Mouse (Mus musculus) embryo, embryonic 11.5 days (tissue): ENCODE measurements at regions not wholly inside any gene's neighbourhood (a gene's known extent, or its start where the extent isn't known, plus 50 kb on each side); places are given as distances from the start of the nearest gene placed in this dataset.
"Not testable (repeated sequence)": the region's sequence is repeated elsewhere in the genome, so short reads cannot be mapped to it uniquely, and the experiment has no call there.

ENCODE experiments used
- DNase-seq: peaks from one replicate; pipeline ENCODE4 v3.0.0-alpha.2; 2012; ENCODE audit warnings: low read depth, low spot score

DNA sequence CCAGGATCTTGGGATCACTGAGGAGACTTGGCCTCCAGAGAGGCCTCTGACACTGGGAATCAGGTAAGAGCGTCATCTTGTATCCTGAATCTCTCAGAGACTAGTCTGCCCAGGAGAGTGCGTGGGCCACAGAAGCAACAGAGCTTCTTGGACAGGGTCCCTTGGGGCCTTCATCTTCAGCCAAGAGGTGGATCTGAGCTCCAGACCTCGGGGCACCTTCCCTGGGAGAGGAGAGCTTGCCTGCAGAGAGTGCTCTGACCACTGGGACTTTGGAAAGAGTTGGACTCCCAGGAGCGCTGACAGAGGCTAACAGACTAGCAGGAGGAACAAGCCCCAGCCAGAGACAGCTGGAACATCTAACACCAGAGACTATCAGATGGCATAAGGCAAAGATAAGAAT is 73.9 kb upstream of the Gm15319 start:
- not testable (repeated sequence) for DNase-seq

DNA sequence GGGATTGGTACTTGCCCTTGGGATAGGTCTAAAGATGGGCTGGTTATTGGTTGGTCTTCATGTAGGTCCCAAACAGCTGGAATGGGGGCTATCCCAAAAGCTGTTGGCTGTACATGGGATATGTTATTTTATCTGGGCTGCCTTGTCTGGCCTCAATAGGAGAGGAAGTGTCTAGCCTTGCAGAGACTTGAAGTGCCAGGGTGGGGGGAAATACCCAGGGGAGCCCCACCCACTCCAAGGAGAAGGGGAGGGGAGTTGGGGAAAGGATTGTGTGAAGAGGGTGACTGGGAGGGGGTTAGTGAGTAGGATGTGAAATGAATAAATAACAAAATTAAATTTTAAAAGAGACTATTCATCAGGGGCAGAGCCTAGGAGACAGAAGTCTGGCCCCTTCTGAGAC is 70.2 kb upstream of the Gm15319 start:
- DNase-seq, result not testable (repeated sequence)

DNA sequence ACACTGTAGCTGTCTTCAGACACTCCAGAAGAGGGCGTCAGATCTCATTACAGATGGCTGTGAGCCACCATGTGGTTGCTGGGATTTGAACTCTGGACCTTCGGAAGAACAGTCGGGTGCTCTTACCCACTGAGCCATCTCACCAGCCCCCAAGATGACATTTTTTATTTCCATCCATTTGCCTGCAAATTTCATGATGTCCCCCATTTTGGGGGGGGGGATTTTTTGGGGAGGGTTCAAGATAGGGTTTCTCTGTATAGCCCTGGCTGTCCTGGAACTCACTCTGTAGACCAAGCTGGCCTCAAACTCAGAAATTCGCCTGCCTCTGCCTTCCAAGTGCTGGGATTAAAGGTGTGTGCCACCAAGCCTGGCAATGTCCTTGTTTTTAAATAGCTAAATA is 66.5 kb upstream of the Gm15319 start:
- DNase-seq, result not testable (repeated sequence)

DNA sequence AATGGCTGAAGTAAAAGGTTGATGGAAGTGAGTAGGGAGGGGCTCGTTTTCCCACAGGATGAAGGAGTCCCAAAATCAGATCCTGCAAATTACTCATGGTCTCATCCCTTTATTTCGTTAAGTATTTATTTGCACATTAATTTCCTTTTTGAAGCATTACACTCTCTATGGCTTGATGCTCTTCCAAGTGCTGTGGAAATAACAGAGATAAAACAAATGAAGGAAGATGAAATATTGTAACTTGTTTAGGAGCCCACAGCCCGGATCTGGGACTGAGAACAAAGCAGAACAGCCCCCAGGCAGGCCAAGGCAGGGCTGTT is 61.9 kb upstream of the Gm15319 start:
- DNase-seq, result peak; percentile 99

DNA sequence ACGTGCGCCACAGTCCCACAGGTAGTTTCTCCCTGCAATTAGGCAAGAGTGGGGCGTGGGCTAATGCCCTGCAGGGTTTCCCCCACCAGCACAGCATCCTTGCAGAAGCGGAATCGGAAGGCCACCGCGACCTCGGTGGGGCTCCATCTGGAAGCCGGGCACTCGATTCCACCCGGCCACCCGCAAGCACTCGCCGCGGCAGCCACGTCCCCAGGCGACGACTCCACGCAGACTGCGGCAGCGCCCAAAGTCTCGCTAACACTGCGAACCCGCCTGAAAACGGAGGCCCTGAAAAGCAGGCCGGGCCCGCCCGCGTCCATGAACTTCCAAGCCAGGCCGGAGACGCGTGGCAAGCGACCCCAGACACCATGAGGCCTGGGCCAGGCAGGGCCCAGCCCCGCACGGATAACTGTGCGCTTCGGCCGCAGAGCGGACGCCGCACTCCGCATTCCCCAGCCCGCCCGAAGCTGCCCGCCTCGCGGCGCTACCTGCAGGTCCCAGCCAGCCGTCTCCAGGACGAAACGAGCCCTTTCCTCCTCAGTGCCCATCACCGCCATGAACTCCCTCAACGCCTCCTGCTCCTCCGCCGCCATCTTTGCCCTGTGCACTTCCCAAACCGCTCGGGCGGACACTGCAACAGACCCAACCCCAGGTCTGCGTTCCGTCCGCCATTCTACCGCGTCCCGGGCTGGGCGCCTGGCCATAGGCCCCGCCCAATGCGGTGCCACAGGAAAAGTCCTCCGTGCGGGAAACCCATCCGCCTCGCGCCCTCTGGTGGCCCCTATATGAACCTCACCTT is 61.3 kb upstream of the Gm15319 start:
- not testable (repeated sequence) for DNase-seq

DNA sequence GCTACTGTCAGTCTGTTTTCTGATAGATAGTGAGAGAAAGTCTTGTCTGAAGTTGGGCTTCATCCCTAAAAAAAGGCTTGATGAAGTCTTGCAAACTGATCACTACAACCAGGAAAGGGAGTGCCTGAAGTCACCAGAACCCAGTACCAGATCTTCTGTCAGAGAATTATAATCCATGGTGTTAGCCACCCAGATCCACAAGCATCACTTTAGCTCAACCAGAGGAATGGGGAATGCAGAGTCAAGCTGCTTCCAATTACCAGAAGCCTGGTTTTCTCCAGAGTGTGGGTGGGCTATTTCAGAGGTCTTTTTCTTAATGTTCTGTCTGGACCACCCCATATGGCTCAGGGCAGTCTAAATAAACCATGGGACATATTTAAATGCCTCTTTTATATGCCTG is 57.8 kb upstream of the Gm15319 start:
- DNase-seq, result not testable (repeated sequence)
